In the genomic region with DNA sequence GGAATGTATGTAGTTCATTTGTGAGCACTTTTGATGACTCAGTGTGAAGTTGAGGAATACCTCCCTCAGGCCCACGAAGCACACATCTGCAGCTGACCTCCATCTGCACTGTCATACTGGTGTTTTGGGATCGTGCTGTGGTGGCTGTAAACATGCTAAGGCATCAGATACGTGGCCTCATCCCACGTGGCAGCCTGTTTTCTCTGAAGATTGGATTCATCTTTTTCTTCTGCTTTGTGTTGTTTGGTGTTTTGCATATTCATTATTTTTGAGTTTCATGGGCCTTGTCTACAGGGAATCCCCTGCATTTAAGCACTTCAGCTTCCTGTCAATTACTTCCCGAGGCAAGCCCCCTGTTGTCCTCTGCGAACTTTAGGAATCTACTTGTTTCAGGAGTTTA, we compare ENCODE assay signal across 19 mouse cellular contexts.
"Had no signal": no experiment of that assay in that cellular context is flagged by ENCODE, and none has a peak within 500 bp of the region (broad histone marks: within the 10 kb centered on the region; RNA-seq: fewer than 3 reads in every experiment).

No protein-coding gene starts in this region.

- H3K36me3 ChIP-seq: liver, embryonic 15.5 days; midbrain, embryonic 10.5 days; midbrain, embryonic 12.5 days; neural tube, embryonic 15.5 days had no signal

- H3K4me3 ChIP-seq: liver, embryonic 15.5 days; midbrain, embryonic 10.5 days; midbrain, embryonic 12.5 days; myocyte; neural tube, embryonic 13.5 days; neural tube, embryonic 15.5 days had no signal

- ATAC-seq: liver, postnatal 0 days; midbrain, embryonic 16.5 days had no signal

- H3K4me1 ChIP-seq: midbrain, embryonic 12.5 days; neural tube, embryonic 13.5 days had no signal

- H3K27ac ChIP-seq: liver, embryonic 15.5 days; midbrain, embryonic 10.5 days; midbrain, embryonic 12.5 days; neural tube, embryonic 13.5 days; neural tube, embryonic 15.5 days had no signal

- H3K27me3 ChIP-seq: liver, embryonic 15.5 days; midbrain, embryonic 12.5 days; neural tube, embryonic 13.5 days; neural tube, embryonic 15.5 days had no signal

- DNase-seq: liver, postnatal 0 days; lung, embryonic 14.5 days; lung, postnatal 10 days; lung, postnatal 4 days; midbrain, embryonic 14.5 days; retina, postnatal 1 day; right cerebral cortex, adult 18-20 months; right cerebral cortex, postnatal 14 days; spleen, adult 18-20 months; thymus, adult 2 months; thymus, postnatal 25 days; thymus, postnatal 4 days had no signal
